Mouse (Mus musculus): ENCODE results near the gene Trem1. TPM values are rescaled to one million over a fixed set of nuclear protein-coding genes. Genes with fewer than 3 reads are reported as not detected.

Trem1 gene
- polyA plus RNA-seq, 1 experiment from 2014 or later = 0.10 TPM

Other genes with a start within 250 kb of the Trem1 start
- not detected in 2 replicates for gene 1700122O11Rik, start 194.5 kb upstream of the Trem1 start, polyA plus RNA-seq (2016; fragmentation: Nextera tagmentation; extraction: Ambion mirVana)
- gene 1700067P10Rik, start 143.4 kb upstream of the Trem1 start, polyA plus RNA-seq (2016; fragmentation: Nextera tagmentation; extraction: Ambion mirVana) = 0.26 TPM in 1 of 2 replicates, not detected in the other
- gene 9830107B12Rik, start 86.5 kb upstream of the Trem1 start, polyA plus RNA-seq (2016; fragmentation: Nextera tagmentation; extraction: Ambion mirVana) = 0.10 TPM in 1 of 2 replicates, not detected in the other
- gene A530064D06Rik, start 65.5 kb upstream of the Trem1 start, polyA plus RNA-seq (2016; fragmentation: Nextera tagmentation; extraction: Ambion mirVana) = not detected in 2 replicates
- gene Trem3, start 15.0 kb downstream of the Trem1 start, polyA plus RNA-seq (2016; fragmentation: Nextera tagmentation; extraction: Ambion mirVana) = not detected in 2 replicates
- not detected in 2 replicates for gene Treml4, start 31.5 kb downstream of the Trem1 start, polyA plus RNA-seq (2016; fragmentation: Nextera tagmentation; extraction: Ambion mirVana)
- gene Treml2, start 66.7 kb downstream of the Trem1 start, polyA plus RNA-seq (2016; fragmentation: Nextera tagmentation; extraction: Ambion mirVana) = 0.25 and 0.81 TPM in 2 replicates
- gene B430306N03Rik, start 83.4 kb downstream of the Trem1 start, polyA plus RNA-seq (2016; fragmentation: Nextera tagmentation; extraction: Ambion mirVana) = 0.05 TPM in 1 of 2 replicates, not detected in the other
- 3.5 and 4.3 TPM in 2 replicates for gene Trem2, start 113.6 kb downstream of the Trem1 start, polyA plus RNA-seq (2016; fragmentation: Nextera tagmentation; extraction: Ambion mirVana)
- gene Treml1, start 127.1 kb downstream of the Trem1 start, polyA plus RNA-seq (2016; fragmentation: Nextera tagmentation; extraction: Ambion mirVana) = 1.7 and 1.8 TPM in 2 replicates
- 16.7 and 18.6 TPM in 2 replicates for gene Nfya, start 177.1 kb downstream of the Trem1 start, polyA plus RNA-seq (2016; fragmentation: Nextera tagmentation; extraction: Ambion mirVana)
- 52.4 and 61.5 TPM in 2 replicates for gene Oard1, start 177.2 kb downstream of the Trem1 start, polyA plus RNA-seq (2016; fragmentation: Nextera tagmentation; extraction: Ambion mirVana)
- gene Apobec2, start 200.2 kb downstream of the Trem1 start, polyA plus RNA-seq (2016; fragmentation: Nextera tagmentation; extraction: Ambion mirVana) = 2.1 and 5.3 TPM in 2 replicates
- 1.9 and 2.5 TPM in 2 replicates for gene Tspo2, start 218.8 kb downstream of the Trem1 start, polyA plus RNA-seq (2016; fragmentation: Nextera tagmentation; extraction: Ambion mirVana)
- gene Unc5cl, start 222.1 kb downstream of the Trem1 start, polyA plus RNA-seq (2016; fragmentation: Nextera tagmentation; extraction: Ambion mirVana) = 0.26 and 0.49 TPM in 2 replicates